Mouse (Mus musculus) kidney, embryonic 16.5 days (tissue): ENCODE data around the gene Exph5. TPM values are rescaled to one million over a fixed set of nuclear protein-coding genes. Genes with fewer than 3 reads are reported as not detected.

Experiments
- ATAC-seq: fragments of 200-750 bp; cut with Nextera tagmentation; 2 replicates; pipeline ENCODE4 v1.8.0; 2017; ENCODE audit warnings: moderate TSS enrichment; ENCODE audit not compliant: low FRiP score, low TSS enrichment
- H3K27ac ChIP-seq: fragments of 300-500 bp; sonication (generic); 2 replicates; pipeline ENCODE4 v1.5.1; 2014; ENCODE audit warnings: low read length
- H3K27me3 ChIP-seq: fragments of 300-500 bp; sonication (generic); 2 replicates; pipeline ENCODE4 v1.6.1; 2014; ENCODE audit warnings: low read length, control low read depth, mixed read lengths; ENCODE audit not compliant: insufficient read depth
- H3K36me3 ChIP-seq: fragments of 300-500 bp; sonication (generic); 2 replicates; pipeline ENCODE4 v1.6.1; 2014; ENCODE audit warnings: low read length, control low read depth, mixed read lengths; ENCODE audit not compliant: insufficient read depth
- H3K4me1 ChIP-seq: fragments of 300-500 bp; sonication (generic); 2 replicates; pipeline ENCODE4 v1.6.1; 2014; ENCODE audit warnings: low read length, control low read depth, mixed read lengths; ENCODE audit not compliant: insufficient read depth
- H3K4me2 ChIP-seq: fragments of 300-500 bp; sonication (generic); replicated peaks from 2 replicates; pipeline ENCODE4 v1.6.1; 2014; ENCODE audit warnings: low read depth, low read length
- H3K4me3 ChIP-seq: fragments of 300-500 bp; sonication (generic); 2 replicates; pipeline ENCODE4 v1.5.1; 2014; ENCODE audit warnings: mild to moderate bottlenecking, low read length
- H3K9ac ChIP-seq: fragments of 300-500 bp; sonication (generic); replicated peaks from 2 replicates; pipeline ENCODE4 v1.6.1; 2014; ENCODE audit warnings: low read length
- H3K9me3 ChIP-seq: fragments of 300-500 bp; sonication (generic); 2 replicates; pipeline ENCODE4 v1.6.1; 2016; ENCODE audit warnings: low read length, control low read depth
- WGBS: fragments of 180-500 bp; shearing (Covaris S2); extraction: QIAGEN DNeasy Blood & Tissue Kit; methylation state at CpG from one replicate; pipeline ENCODE4 v1.1.7; 2014; 5-methylcytosine and 5-hydroxymethylcytosine counted together
- polyA plus RNA-seq: library from polyadenylated mRNA; unstranded; fragments of >200 nt; fragmentation: Nextera tagmentation; extraction: Ambion mirVana; gene quantifications from 2 replicates; pipeline ENCODE4 v1.2.1, GENCODE M21; 2015

Exph5 gene
- polyA plus RNA-seq, 1 experiment from 2014 or later: 2.2 TPM

- 63% methylated on average over 1 of the region's 1 CpGs for WGBS
- no peak overlapping the region for H3K4me2 ChIP-seq
- no peaks in the 10 kb centered on the region for H3K4me1 ChIP-seq
- ATAC-seq: no peak
- no peak overlapping the region for H3K27ac ChIP-seq
- H3K9me3 ChIP-seq: peaks cover 3% of the 10 kb centered on the region; the same call in 1 of the 2 replicates
- H3K36me3 ChIP-seq: no peaks in the 10 kb centered on the region
- no peak overlapping the region for H3K9ac ChIP-seq
- H3K4me3 ChIP-seq: no peak overlapping the region
- no peaks in the 10 kb centered on the region for H3K27me3 ChIP-seq
Measured at GRCm38 (mm10) chr9:53349211-53349610, 47.7 kb downstream of the Exph5 start.

DNA sequence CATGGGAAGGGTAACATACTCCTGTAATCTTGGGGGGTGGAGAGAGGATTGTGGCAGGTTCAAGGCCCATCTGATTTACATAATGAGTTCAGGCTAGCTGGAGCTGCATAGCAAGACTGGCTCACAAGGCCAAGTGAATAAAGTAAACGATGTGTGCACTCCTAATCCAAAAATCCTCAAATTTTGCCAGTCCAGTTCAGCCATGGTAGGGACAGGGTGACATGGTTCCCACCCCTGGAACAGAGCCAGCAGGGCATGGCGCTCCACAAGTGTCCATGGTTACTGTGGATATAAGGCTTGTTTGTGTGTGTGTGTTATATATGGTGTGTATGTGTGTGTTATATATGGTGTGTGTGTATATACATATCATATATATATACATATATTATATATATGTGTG is 48.9 kb downstream of the Exph5 start:
- no peaks in the 10 kb centered on the region for H3K27me3 ChIP-seq
- no peaks in the 10 kb centered on the region for H3K36me3 ChIP-seq

DNA sequence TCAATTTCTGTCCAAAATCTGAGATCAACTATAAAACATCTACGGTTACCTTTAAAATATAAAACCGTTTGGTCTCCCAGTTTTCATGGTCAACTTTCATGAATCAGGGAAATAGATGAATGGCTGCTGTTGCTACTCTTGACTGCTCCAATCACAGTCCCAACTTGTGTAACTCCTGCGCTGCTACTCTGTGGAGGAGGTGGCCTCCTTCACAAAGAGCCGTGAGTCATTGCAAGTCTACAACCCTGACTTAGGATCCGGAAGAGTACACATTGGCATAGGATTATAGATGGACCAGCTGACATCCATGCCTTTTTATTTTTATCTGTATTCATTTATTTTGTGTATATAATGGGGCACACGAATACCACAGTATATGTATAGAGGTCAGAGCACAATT is 50.4 kb downstream of the Exph5 start:
- no peak for ATAC-seq
- no peaks in the 10 kb centered on the region for H3K36me3 ChIP-seq
- H3K27ac ChIP-seq: no peak overlapping the region
- WGBS: 83% methylated on average over 6 of the region's 6 CpGs
- no peak overlapping the region for H3K9ac ChIP-seq
- H3K4me2 ChIP-seq: no peak overlapping the region
- peaks cover 7% of the 10 kb centered on the region; the same call in 1 of the 2 replicates for H3K4me1 ChIP-seq
- peaks cover 3% of the 10 kb centered on the region; the same call in 1 of the 2 replicates for H3K9me3 ChIP-seq
- no peak overlapping the region for H3K4me3 ChIP-seq
- no peaks in the 10 kb centered on the region for H3K27me3 ChIP-seq

More for the DNA sequence above, 48.9 kb downstream of the Exph5 start:
- Histone ChIP-seq H3K9ac (no peak overlapping the region), H3K4me3 (no peak overlapping the region), H3K4me1 (no peaks in the 10 kb centered on the region), H3K4me2 (no peak overlapping the region), H3K9me3 (peaks cover 3% of the 10 kb centered on the region; the same call in 1 of the 2 replicates), H3K27ac (no peak overlapping the region)
- ATAC-seq: no peak
- 88% methylated on average over 2 of the region's 2 CpGs for WGBS

- WGBS: 89% methylated on average over 5 of the region's 5 CpGs
- Histone ChIP-seq H3K4me1 (peaks cover 7% of the 10 kb centered on the region; the same call in 1 of the 2 replicates), H3K9ac (no peak overlapping the region), H3K4me3 (no peak overlapping the region), H3K27ac (no peak overlapping the region), H3K9me3 (peaks cover 3% of the 10 kb centered on the region; the same call in 1 of the 2 replicates), H3K36me3 (no peaks in the 10 kb centered on the region), H3K27me3 (no peaks in the 10 kb centered on the region), H3K4me2 (no peak overlapping the region)
- no peak for ATAC-seq
Measured at GRCm38 (mm10) chr9:53353161-53353560, 51.7 kb downstream of the Exph5 start.

GRCm38 (mm10) chr9:53356219-53357155 is 55.0 kb downstream of the Exph5 start:
- Histone ChIP-seq H3K4me2 (peak overlapping the region; percentile 25; the same call in 1 of the 2 replicates), H3K9ac (no peak overlapping the region), H3K27ac (no peak overlapping the region; the same call in 1 of the 2 replicates), H3K4me3 (no peak overlapping the region), H3K36me3 (no peaks in the 10 kb centered on the region), H3K9me3 (no peaks in the 10 kb centered on the region), H3K27me3 (no peaks in the 10 kb centered on the region), H3K4me1 (peaks cover 7% of the 10 kb centered on the region; the same call in 1 of the 2 replicates)
- WGBS: 23% methylated on average over 14 of the region's 14 CpGs
- 0 out of 2 replicates have a peak, but pooled peaks have one; percentile 70 for ATAC-seq

- H3K36me3 ChIP-seq: no peaks in the 10 kb centered on the region
- ATAC-seq: no peak
- no peak overlapping the region for H3K4me2 ChIP-seq
- H3K4me3 ChIP-seq: no peak overlapping the region
- H3K9ac ChIP-seq: no peak overlapping the region
- H3K27ac ChIP-seq: no peak overlapping the region
- no peaks in the 10 kb centered on the region for H3K4me1 ChIP-seq
- WGBS: 57% methylated on average over 3 of the region's 3 CpGs
- H3K27me3 ChIP-seq: no peaks in the 10 kb centered on the region
- H3K9me3 ChIP-seq: no peaks in the 10 kb centered on the region
Measured at GRCm38 (mm10) chr9:53371339-53371738, 69.9 kb downstream of the Exph5 start.

DNA sequence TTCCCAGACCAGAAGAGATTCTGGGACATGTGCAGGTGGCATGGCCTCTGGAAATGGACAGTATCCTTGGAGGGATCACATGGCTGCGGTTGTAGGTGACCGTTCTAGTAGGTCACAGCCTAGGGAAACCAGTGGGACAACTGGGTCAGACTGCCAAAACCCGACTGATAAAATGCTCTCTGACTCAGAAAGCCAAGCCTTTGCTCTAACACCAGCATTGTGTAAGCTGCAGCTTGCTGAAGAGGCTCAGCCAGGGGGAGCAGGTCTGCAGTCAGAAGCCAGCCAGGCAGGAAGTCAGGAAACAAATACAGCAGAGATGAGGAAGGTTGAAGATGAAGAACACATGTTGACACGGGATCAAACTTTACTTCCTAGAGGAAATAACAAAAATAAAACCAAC is 74.4 kb downstream of the Exph5 start:
- Histone ChIP-seq H3K36me3 (no peaks in the 10 kb centered on the region), H3K27ac (no peak overlapping the region), H3K27me3 (no peaks in the 10 kb centered on the region), H3K9ac (no peak overlapping the region), H3K9me3 (no peaks in the 10 kb centered on the region), H3K4me2 (no peak overlapping the region), H3K4me1 (no peaks in the 10 kb centered on the region), H3K4me3 (no peak overlapping the region)
- ATAC-seq: no peak
- WGBS: 76% methylated on average over 4 of the region's 4 CpGs

- H3K36me3 ChIP-seq: no peaks in the 10 kb centered on the region
- no peaks in the 10 kb centered on the region for H3K4me1 ChIP-seq
- no peak overlapping the region for H3K9ac ChIP-seq
- no peak overlapping the region for H3K27ac ChIP-seq
- H3K4me3 ChIP-seq: no peak overlapping the region
- 88% methylated on average over 13 of the region's 13 CpGs for WGBS
- H3K9me3 ChIP-seq: no peaks in the 10 kb centered on the region
- H3K4me2 ChIP-seq: no peak overlapping the region
- ATAC-seq: no peak
- no peaks in the 10 kb centered on the region for H3K27me3 ChIP-seq
Measured at GRCm38 (mm10) chr9:53376820-53377219, 75.3 kb downstream of the Exph5 start.

- no peaks in the 10 kb centered on the region for H3K36me3 ChIP-seq
- H3K4me3 ChIP-seq: no peak overlapping the region
- H3K4me2 ChIP-seq: no peak overlapping the region
- WGBS: 54% methylated on average over 5 of the region's 5 CpGs
- H3K27ac ChIP-seq: no peak overlapping the region
- no peaks in the 10 kb centered on the region for H3K27me3 ChIP-seq
- no peaks in the 10 kb centered on the region for H3K4me1 ChIP-seq
- H3K9ac ChIP-seq: no peak overlapping the region
- no peak for ATAC-seq
- H3K9me3 ChIP-seq: no peaks in the 10 kb centered on the region
Measured at GRCm38 (mm10) chr9:53377597-53377996, 76.1 kb downstream of the Exph5 start.

- Histone ChIP-seq H3K4me2 (no peak overlapping the region), H3K4me3 (no peak overlapping the region), H3K9ac (no peak overlapping the region), H3K9me3 (no peaks in the 10 kb centered on the region), H3K27me3 (no peaks in the 10 kb centered on the region), H3K36me3 (no peaks in the 10 kb centered on the region), H3K27ac (no peak overlapping the region), H3K4me1 (0 out of 2 replicates have a peak, but pooled peaks cover 2% of the 10 kb centered on the region)
- 75% methylated on average over 3 of the region's 3 CpGs for WGBS
- no peak for ATAC-seq
Measured at GRCm38 (mm10) chr9:53378171-53378570, 76.7 kb downstream of the Exph5 start.
